Mouse (Mus musculus): ENCODE results near the gene H2-Ab1. TPM values are rescaled to one million over a fixed set of nuclear protein-coding genes. Genes with fewer than 3 reads are reported as not detected.

H2-Ab1 gene
- polyA plus RNA-seq, 1 experiment from 2014 or later = 1.7 TPM

GRCm38 (mm10) chr17:34312185-34312584 is 54.7 kb downstream of the H2-Ab1 start:
- Histone ChIP-seq H3K27ac (ENCODE audit: low read depth, low read length) (no peak overlapping the region), H3K4me3 (ENCODE audit: low read depth, low read length) (no peak overlapping the region), H3K4me2 (ENCODE audit: low read depth, low read length) (no peak overlapping the region), H3K27me3 (ENCODE audit: control insufficient read depth, insufficient read depth, low read length) (no peaks in the 10 kb centered on the region), H3K9me3 (ENCODE audit: control insufficient read depth, low read length) (no peaks in the 10 kb centered on the region), H3K9ac (replicated peaks; ENCODE audit: low read depth, low read length) (no peak overlapping the region), H3K36me3 (ENCODE audit: control insufficient read depth, insufficient read depth, low read length) (no peaks in the 10 kb centered on the region), H3K4me1 (ENCODE audit: control insufficient read depth, insufficient read depth, low read length) (no peaks in the 10 kb centered on the region)
- 88% methylated on average over 1 of the region's 1 CpGs for WGBS
- ATAC-seq (ENCODE audit: low read depth) = no peak

GRCm38 (mm10) chr17:34313393-34313792 is 55.9 kb downstream of the H2-Ab1 start:
- Histone ChIP-seq H3K4me1 (ENCODE audit: control insufficient read depth, insufficient read depth, low read length) (no peaks in the 10 kb centered on the region), H3K9ac (replicated peaks; ENCODE audit: low read depth, low read length) (no peak overlapping the region), H3K4me2 (ENCODE audit: low read depth, low read length) (no peak overlapping the region), H3K27ac (ENCODE audit: low read depth, low read length) (no peak overlapping the region), H3K27me3 (ENCODE audit: control insufficient read depth, insufficient read depth, low read length) (no peaks in the 10 kb centered on the region), H3K9me3 (ENCODE audit: control insufficient read depth, low read length) (no peaks in the 10 kb centered on the region), H3K4me3 (ENCODE audit: low read depth, low read length) (no peak overlapping the region), H3K36me3 (ENCODE audit: control insufficient read depth, insufficient read depth, low read length) (no peaks in the 10 kb centered on the region)
- WGBS = 28% methylated on average over 3 of the region's 3 CpGs
- ATAC-seq (ENCODE audit: low read depth) = peak; percentile 68; the same call in 1 of the 2 replicates

- H3K27ac ChIP-seq (ENCODE audit: low read depth, low read length) = no peak overlapping the region
- H3K9me3 ChIP-seq (ENCODE audit: control insufficient read depth, low read length) = no peaks in the 10 kb centered on the region
- no peaks in the 10 kb centered on the region for H3K36me3 ChIP-seq (ENCODE audit: control insufficient read depth, insufficient read depth, low read length)
- H3K4me1 ChIP-seq (ENCODE audit: control insufficient read depth, insufficient read depth, low read length) = no peaks in the 10 kb centered on the region
- whole genome bisulfite sequencing = 74% methylated on average over 9 of the region's 9 CpGs
- no peaks in the 10 kb centered on the region for H3K27me3 ChIP-seq (ENCODE audit: control insufficient read depth, insufficient read depth, low read length)
- no peak for ATAC-seq (ENCODE audit: low read depth)
- H3K4me2 ChIP-seq (ENCODE audit: low read depth, low read length) = no peak overlapping the region
- H3K9ac ChIP-seq (replicated peaks; ENCODE audit: low read depth, low read length) = no peak overlapping the region
- H3K4me3 ChIP-seq (ENCODE audit: low read depth, low read length) = no peak overlapping the region
Observed at GRCm38 (mm10) chr17:34314286-34314685, 56.8 kb downstream of the H2-Ab1 start.

GRCm38 (mm10) chr17:34315512-34315911 is 58.0 kb downstream of the H2-Ab1 start:
- no peak overlapping the region for H3K4me3 ChIP-seq (ENCODE audit: low read depth, low read length)
- 73% methylated on average over 1 of the region's 1 CpGs for WGBS

GRCm38 (mm10) chr17:34316697-34317096 is 59.2 kb downstream of the H2-Ab1 start:
- Histone ChIP-seq H3K9me3 (ENCODE audit: control insufficient read depth, low read length) (no peaks in the 10 kb centered on the region), H3K4me2 (ENCODE audit: low read depth, low read length) (no peak overlapping the region), H3K27me3 (ENCODE audit: control insufficient read depth, insufficient read depth, low read length) (no peaks in the 10 kb centered on the region), H3K9ac (replicated peaks; ENCODE audit: low read depth, low read length) (no peak overlapping the region), H3K27ac (ENCODE audit: low read depth, low read length) (no peak overlapping the region), H3K4me1 (ENCODE audit: control insufficient read depth, insufficient read depth, low read length) (no peaks in the 10 kb centered on the region), H3K4me3 (ENCODE audit: low read depth, low read length) (no peak overlapping the region), H3K36me3 (ENCODE audit: control insufficient read depth, insufficient read depth, low read length) (no peaks in the 10 kb centered on the region)
- ATAC-seq (ENCODE audit: low read depth) = no peak
- WGBS = 75% methylated on average over 2 of the region's 2 CpGs

More at GRCm38 (mm10) chr17:34315512-34315911, 58.0 kb downstream of the H2-Ab1 start:
- H3K9me3 ChIP-seq (ENCODE audit: control insufficient read depth, low read length) = no peaks in the 10 kb centered on the region
- H3K4me1 ChIP-seq (ENCODE audit: control insufficient read depth, insufficient read depth, low read length) = no peaks in the 10 kb centered on the region
- no peaks in the 10 kb centered on the region for H3K36me3 ChIP-seq (ENCODE audit: control insufficient read depth, insufficient read depth, low read length)
- H3K27ac ChIP-seq (ENCODE audit: low read depth, low read length) = no peak overlapping the region
- H3K9ac ChIP-seq (replicated peaks; ENCODE audit: low read depth, low read length) = no peak overlapping the region
- no peaks in the 10 kb centered on the region for H3K27me3 ChIP-seq (ENCODE audit: control insufficient read depth, insufficient read depth, low read length)
- H3K4me2 ChIP-seq (ENCODE audit: low read depth, low read length) = no peak overlapping the region
- no peak for ATAC-seq (ENCODE audit: low read depth)

GRCm38 (mm10) chr17:34317275-34317674 is 59.8 kb downstream of the H2-Ab1 start:
- ATAC-seq (ENCODE audit: low read depth) = no peak
- Histone ChIP-seq H3K4me2 (ENCODE audit: low read depth, low read length) (no peak overlapping the region), H3K9me3 (ENCODE audit: control insufficient read depth, low read length) (no peaks in the 10 kb centered on the region), H3K27me3 (ENCODE audit: control insufficient read depth, insufficient read depth, low read length) (no peaks in the 10 kb centered on the region), H3K27ac (ENCODE audit: low read depth, low read length) (no peak overlapping the region), H3K36me3 (ENCODE audit: control insufficient read depth, insufficient read depth, low read length) (no peaks in the 10 kb centered on the region), H3K9ac (replicated peaks; ENCODE audit: low read depth, low read length) (no peak overlapping the region), H3K4me3 (ENCODE audit: low read depth, low read length) (no peak overlapping the region), H3K4me1 (ENCODE audit: control insufficient read depth, insufficient read depth, low read length) (no peaks in the 10 kb centered on the region)
- 64% methylated on average over 2 of the region's 2 CpGs for WGBS

Other genes starting within 250 kb of the H2-Ab1 start
- 5.6 and 7.3 TPM in 2 replicates for gene Ring1, start 233.0 kb upstream of the H2-Ab1 start, polyA plus RNA-seq (2014; fragmentation: Nextera tagmentation; extraction: Ambion mirVana)
- 70.1 and 72.1 TPM in 2 replicates for gene H2-Ke6, start 229.6 kb upstream of the H2-Ab1 start, polyA plus RNA-seq (2014; fragmentation: Nextera tagmentation; extraction: Ambion mirVana)
- gene Slc39a7, start 226.0 kb upstream of the H2-Ab1 start, polyA plus RNA-seq (2014; fragmentation: Nextera tagmentation; extraction: Ambion mirVana) = 77.9 and 90.8 TPM in 2 replicates
- gene Rxrb, start 225.9 kb upstream of the H2-Ab1 start, polyA plus RNA-seq (2014; fragmentation: Nextera tagmentation; extraction: Ambion mirVana) = 29.1 and 30.8 TPM in 2 replicates
- 3.6 and 4.5 TPM in 2 replicates for gene Col11a2, start 218.3 kb upstream of the H2-Ab1 start, polyA plus RNA-seq (2014; fragmentation: Nextera tagmentation; extraction: Ambion mirVana)
- gene H2-Oa, start 165.3 kb upstream of the H2-Ab1 start, polyA plus RNA-seq (2014; fragmentation: Nextera tagmentation; extraction: Ambion mirVana) = not detected in 2 replicates
- gene H2-DMa, start 138.1 kb upstream of the H2-Ab1 start, polyA plus RNA-seq (2014; fragmentation: Nextera tagmentation; extraction: Ambion mirVana) = 19.1 and 20.7 TPM in 2 replicates
- 109 and 160 TPM in 2 replicates for gene Brd2, start 135.1 kb upstream of the H2-Ab1 start, polyA plus RNA-seq (2014; fragmentation: Nextera tagmentation; extraction: Ambion mirVana)
- 0.16 and 0.18 TPM in 2 replicates for gene H2-DMb2, start 114.4 kb upstream of the H2-Ab1 start, polyA plus RNA-seq (2014; fragmentation: Nextera tagmentation; extraction: Ambion mirVana)
- gene H2-DMb1, start 104.6 kb upstream of the H2-Ab1 start, polyA plus RNA-seq (2014; fragmentation: Nextera tagmentation; extraction: Ambion mirVana) = 0.33 and 0.43 TPM in 2 replicates
- 0.68 and 2.0 TPM in 2 replicates for gene Tap1, start 70.1 kb upstream of the H2-Ab1 start, polyA plus RNA-seq (2014; fragmentation: Nextera tagmentation; extraction: Ambion mirVana)
- gene Psmb9, start 69.9 kb upstream of the H2-Ab1 start, polyA plus RNA-seq (2014; fragmentation: Nextera tagmentation; extraction: Ambion mirVana) = 0.63 and 1.3 TPM in 2 replicates
- 0.76 and 3.5 TPM in 2 replicates for gene Psmb8, start 60.0 kb upstream of the H2-Ab1 start, polyA plus RNA-seq (2014; fragmentation: Nextera tagmentation; extraction: Ambion mirVana)
- 0.70 and 0.90 TPM in 2 replicates for gene Tap2, start 54.2 kb upstream of the H2-Ab1 start, polyA plus RNA-seq (2014; fragmentation: Nextera tagmentation; extraction: Ambion mirVana)
- not detected in 2 replicates for gene H2-Ob, start 18.8 kb upstream of the H2-Ab1 start, polyA plus RNA-seq (2014; fragmentation: Nextera tagmentation; extraction: Ambion mirVana)
- gene H2-Aa, start 30.1 kb downstream of the H2-Ab1 start, polyA plus RNA-seq (2014; fragmentation: Nextera tagmentation; extraction: Ambion mirVana) = 0.24 TPM in 1 of 2 replicates, not detected in the other
- gene H2-Eb1, start 48.2 kb downstream of the H2-Ab1 start, polyA plus RNA-seq (2014; fragmentation: Nextera tagmentation; extraction: Ambion mirVana) = 3.5 and 4.0 TPM in 2 replicates
- 0.15 and 0.17 TPM in 2 replicates for gene H2-Eb2, start 68.0 kb downstream of the H2-Ab1 start, polyA plus RNA-seq (2014; fragmentation: Nextera tagmentation; extraction: Ambion mirVana)
- gene Btnl2, start 97.1 kb downstream of the H2-Ab1 start, polyA plus RNA-seq (2014; fragmentation: Nextera tagmentation; extraction: Ambion mirVana) = not detected in 2 replicates
- gene Btnl1, start 119.4 kb downstream of the H2-Ab1 start, polyA plus RNA-seq (2014; fragmentation: Nextera tagmentation; extraction: Ambion mirVana) = not detected in 2 replicates
- 4.2 and 6.0 TPM in 2 replicates for gene BC051142, start 141.1 kb downstream of the H2-Ab1 start, polyA plus RNA-seq (2014; fragmentation: Nextera tagmentation; extraction: Ambion mirVana)
- gene Btnl4, start 219.6 kb downstream of the H2-Ab1 start, polyA plus RNA-seq (2014; fragmentation: Nextera tagmentation; extraction: Ambion mirVana) = not detected in 2 replicates